Mouse (Mus musculus) bone marrow macrophage, adult 2 months (primary cell): ENCODE measurements at regions not wholly inside any gene's neighbourhood (a gene's known extent, or its start where the extent isn't known, plus 50 kb on each side); places are given as distances from the start of the nearest gene placed in this dataset.

ENCODE experiments used
- CTCF ChIP-seq: IDR thresholded peaks from 2 replicates; pipeline ENCODE4 v1.5.1; 2012; ENCODE audit warnings: low read depth, mild to moderate bottlenecking, low read length, moderate library complexity
- POLR2A ChIP-seq: IDR thresholded peaks from 2 replicates; pipeline ENCODE4 v1.6.1; 2012; ENCODE audit warnings: mild to moderate bottlenecking, low read depth, low read length, borderline replicate concordance

DNA sequence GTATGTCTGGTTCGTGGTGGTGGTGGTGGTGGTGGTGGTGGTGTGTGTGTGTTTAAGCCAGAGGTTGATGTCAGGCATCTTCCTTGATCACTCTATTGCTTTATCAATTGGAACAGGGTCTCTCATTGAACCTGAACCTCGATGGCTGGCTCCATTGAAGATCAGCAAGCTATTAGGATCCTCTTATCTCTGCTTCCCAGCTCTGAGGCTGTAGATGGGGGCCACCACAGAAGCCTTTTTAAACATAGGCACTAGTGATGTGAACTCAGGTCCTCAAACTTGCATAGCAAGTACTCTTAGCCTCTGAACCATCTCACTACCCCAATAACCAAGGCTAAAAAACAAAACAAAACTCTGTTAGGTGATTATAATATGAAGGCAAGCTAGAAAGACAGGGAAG is 116.6 kb upstream of the Fn1 start:
- TF ChIP-seq POLR2A (no peak), CTCF (no peak)
